Mouse (Mus musculus) CH12.LX (cell line): ENCODE results near the gene Htra3.

Experiments
- CTCF ChIP-seq, 2 experiments: IDR thresholded peaks in 1 of 2; conservative IDR thresholded peaks in 1 of 2; 2 replicates each; pipeline ENCODE4 v1.5.1; 2011 to 2012; ENCODE audit warnings: low read depth in 2 of 2, low read length in 2 of 2, improper control_type of control experiment in 1 of 2, inconsistent platforms in 1 of 2, mild to moderate bottlenecking in 1 of 2, moderate library complexity in 1 of 2
- E2F4 ChIP-seq: IDR thresholded peaks from 2 replicates; pipeline ENCODE4 v1.6.1; 2011; ENCODE audit warnings: low read depth, low read length, improper control_type of control experiment; ENCODE audit not compliant: insufficient replicate concordance
- EP300 ChIP-seq: IDR thresholded peaks from 2 replicates; pipeline ENCODE4 v1.6.1; 2011; ENCODE audit warnings: low read length, improper control_type of control experiment
- MAFK ChIP-seq: IDR thresholded peaks from 2 replicates; pipeline ENCODE4 v1.6.1; 2011; ENCODE audit warnings: low read length, improper control_type of control experiment; ENCODE audit not compliant: insufficient replicate concordance
- MEF2A ChIP-seq: IDR thresholded peaks from 2 replicates; pipeline ENCODE4 v1.6.1; 2014; ENCODE audit warnings: low read depth, mild to moderate bottlenecking, inconsistent platforms, low read length, improper control_type of control experiment, borderline replicate concordance
- NELFE ChIP-seq: IDR thresholded peaks from 2 replicates; pipeline ENCODE4 v1.6.1; 2011; ENCODE audit warnings: low read depth, low read length, improper control_type of control experiment
- POLR2A ChIP-seq: IDR thresholded peaks from 2 replicates; pipeline ENCODE4 v1.6.1; 2011; ENCODE audit warnings: low read depth, mild to moderate bottlenecking, improper control_type of control experiment, low read length
- SMC3 ChIP-seq: IDR thresholded peaks from 2 replicates; pipeline ENCODE4 v1.6.1; 2011; ENCODE audit warnings: low read depth, low read length, improper control_type of control experiment
- USF2 ChIP-seq: conservative IDR thresholded peaks from 2 replicates; pipeline ENCODE4 v1.6.1; 2011; ENCODE audit warnings: low read depth, low read length, improper control_type of control experiment
- ZC3H11A ChIP-seq: IDR thresholded peaks from 2 replicates; pipeline ENCODE4 v1.6.1; 2012; ENCODE audit warnings: low read depth, mild to moderate bottlenecking, inconsistent platforms, low read length, improper control_type of control experiment

GRCm38 (mm10) chr5:35641961-35642584, 37.5 kb downstream of the Htra3 start:
- no peak for TF ChIP-seq MAFK
- no peak for TF ChIP-seq CTCF (conservative IDR thresholded peaks at IDR 0.05 in 1 of 2, IDR thresholded peaks at IDR 0.05 in 1 of 2; ENCODE audit: low read depth in 2 of 2, low read length in 2 of 2)
- no peak for TF ChIP-seq POLR2A
- no peak for TF ChIP-seq EP300
- TF ChIP-seq E2F4, result no peak
- no peak for TF ChIP-seq USF2
- TF ChIP-seq ZC3H11A, result no peak
- no peak for TF ChIP-seq MEF2A
- no peak for TF ChIP-seq SMC3
- no peak for TF ChIP-seq NELFE
